Mouse (Mus musculus): ENCODE results near the gene Wdr4.

- TF ChIP-seq TAL1 (IDR thresholded peaks at IDR 0.05; ENCODE audit: low read length) (no peak), GATA1 (IDR thresholded peaks at IDR 0.05; ENCODE audit: low read length) (no peak)
Measured at GRCm38 (mm10) chr17:31521948-31522347, 2.2 kb upstream of the Wdr4 start.
